Mouse (Mus musculus): Measurements from ENCODE around the gene Dzip1. TPM values are rescaled to one million over a fixed set of nuclear protein-coding genes. Genes with fewer than 3 reads are reported as not detected.

Dzip1 gene
- total RNA-seq, 2 experiments from 2014 or later: 4.0 to 5.4 TPM

DNA sequence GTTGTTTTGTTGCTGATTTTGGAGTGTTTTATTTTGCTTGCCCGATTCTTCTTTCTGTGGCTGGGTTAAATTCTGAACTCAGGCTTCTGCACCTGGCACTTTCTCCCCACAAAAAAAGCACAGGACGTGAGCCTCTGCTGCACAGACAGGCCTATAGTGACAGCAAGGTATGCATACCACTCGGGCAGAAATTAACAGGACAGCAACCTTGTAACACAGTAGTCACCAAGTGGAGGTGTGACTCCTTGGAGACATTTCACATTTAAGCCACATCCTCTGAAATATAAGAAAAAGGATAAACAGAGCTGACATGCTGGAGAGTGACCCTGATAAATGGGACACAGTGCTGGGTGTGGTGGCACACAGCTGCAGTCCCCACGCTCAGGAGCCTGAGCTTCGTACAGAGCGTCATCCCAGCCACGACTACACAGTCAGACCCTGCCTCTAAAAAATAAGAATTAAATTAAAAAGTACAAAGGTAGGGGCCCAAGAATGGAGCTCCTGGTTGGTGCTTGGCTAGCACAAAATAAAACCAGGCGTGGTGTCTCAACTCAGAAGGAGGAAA lies 86.6 kb downstream of the Dzip1 start:
- no peak for DNase-seq
- intact Hi-C loops (cut with DNase I): no loop called here

DNA sequence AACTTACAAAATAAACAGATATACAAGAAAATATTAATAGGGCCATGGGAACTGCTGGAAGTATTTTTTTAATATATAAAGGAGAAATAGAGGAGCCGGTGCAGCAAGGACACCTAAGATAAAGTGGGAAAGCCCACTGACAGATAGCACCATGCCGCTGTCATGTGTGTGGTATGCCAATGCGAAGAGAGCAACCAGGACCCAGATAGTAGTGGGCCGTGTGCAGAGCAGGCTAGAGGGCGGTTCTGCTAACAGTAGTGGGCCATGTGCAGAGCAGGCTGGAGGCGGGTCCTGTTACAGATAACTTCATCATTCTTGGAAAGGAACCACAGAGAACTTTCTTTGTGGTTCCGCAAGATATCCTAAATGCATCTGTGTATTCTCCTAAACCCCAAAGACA lies 88.5 kb downstream of the Dzip1 start:
- intact Hi-C loops (cut with DNase I): no loop called here
- DNase-seq: no peak

DNA sequence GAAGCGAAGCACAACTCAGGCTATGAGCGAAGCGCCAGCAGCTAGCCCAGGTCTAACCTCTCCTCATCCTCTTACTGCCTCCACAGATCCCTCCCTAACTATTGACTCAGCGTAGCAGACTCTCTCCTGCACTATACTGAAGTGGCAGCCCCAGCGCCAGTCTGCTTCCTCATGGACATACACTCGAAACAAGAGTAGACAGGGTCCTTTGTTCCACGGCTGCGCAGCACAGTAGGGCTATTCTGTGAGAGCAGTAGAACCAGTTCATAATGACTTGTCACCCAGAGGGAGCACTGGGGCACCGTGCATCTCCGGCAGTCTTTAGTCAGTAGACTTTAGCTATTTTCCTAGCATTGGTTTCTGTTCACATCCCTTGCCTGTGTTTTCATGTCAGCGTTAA lies 89.1 kb downstream of the Dzip1 start:
- DNase-seq: no peak
- intact Hi-C loops (cut with DNase I): no loop called here

DNA sequence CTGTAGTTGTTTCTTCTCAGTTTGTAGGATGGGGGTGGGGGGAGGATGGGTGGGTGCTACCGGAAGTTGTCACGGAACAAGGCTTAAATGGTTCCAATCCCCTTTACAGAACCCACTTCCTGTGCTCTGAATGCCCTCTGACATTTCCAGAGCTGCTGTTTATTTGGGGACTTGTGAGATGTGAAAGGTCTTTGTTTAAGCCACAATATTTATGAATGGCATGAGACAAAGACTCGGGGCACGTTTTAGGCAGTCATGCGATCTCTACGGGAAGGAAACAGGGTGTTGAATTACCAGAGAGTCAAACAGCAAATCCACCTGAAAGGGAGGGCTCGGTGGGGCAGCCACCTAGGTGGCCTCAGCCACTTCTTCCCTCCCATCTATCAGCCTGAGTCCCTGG lies 90.9 kb downstream of the Dzip1 start:
- no peak for DNase-seq

DNA sequence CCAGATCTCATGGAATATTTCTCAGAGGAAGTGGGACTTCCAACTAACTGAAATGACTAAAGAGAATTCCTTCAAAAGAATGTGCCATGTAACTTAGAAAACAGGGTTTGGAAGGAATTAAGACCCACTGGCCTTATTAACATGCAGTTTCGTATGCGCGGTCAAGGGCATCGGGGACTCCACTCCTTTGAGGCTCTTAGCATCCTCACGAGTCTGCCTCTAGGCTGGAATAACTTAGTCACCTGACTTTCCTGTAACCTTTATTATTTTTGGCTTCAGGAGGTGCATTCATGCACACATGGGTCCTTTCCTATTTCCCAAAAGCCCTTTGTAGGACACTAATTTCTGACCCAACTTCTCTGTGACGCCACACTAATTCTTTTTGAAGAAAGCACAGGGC lies 92.0 kb downstream of the Dzip1 start:
- intact Hi-C loops (cut with DNase I): no loop called here
- no peak for DNase-seq

More for the DNA sequence above, 90.9 kb downstream of the Dzip1 start:
- intact Hi-C loops (cut with DNase I): no loop called here

DNA sequence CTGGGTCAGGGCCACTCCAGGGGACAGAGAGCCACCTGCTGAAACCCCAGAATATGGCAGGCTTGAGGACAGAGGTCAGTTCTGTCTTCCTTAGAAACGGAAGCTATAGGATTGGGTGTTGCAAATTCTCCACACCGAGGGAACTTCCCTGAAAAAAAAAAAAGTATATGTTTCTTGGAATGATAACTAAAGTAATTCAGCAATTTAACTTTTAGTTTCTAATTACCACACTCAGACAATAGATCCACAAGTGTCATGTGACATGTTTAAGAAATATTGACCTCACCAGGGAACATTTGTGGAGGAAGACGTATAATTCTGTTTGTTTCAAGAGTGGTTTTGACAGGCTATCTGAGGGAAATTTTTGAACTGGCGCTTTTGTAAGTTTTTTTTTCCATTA lies 93.7 kb downstream of the Dzip1 start:
- no peak for DNase-seq
- intact Hi-C loops (cut with DNase I): no loop called here

DNA sequence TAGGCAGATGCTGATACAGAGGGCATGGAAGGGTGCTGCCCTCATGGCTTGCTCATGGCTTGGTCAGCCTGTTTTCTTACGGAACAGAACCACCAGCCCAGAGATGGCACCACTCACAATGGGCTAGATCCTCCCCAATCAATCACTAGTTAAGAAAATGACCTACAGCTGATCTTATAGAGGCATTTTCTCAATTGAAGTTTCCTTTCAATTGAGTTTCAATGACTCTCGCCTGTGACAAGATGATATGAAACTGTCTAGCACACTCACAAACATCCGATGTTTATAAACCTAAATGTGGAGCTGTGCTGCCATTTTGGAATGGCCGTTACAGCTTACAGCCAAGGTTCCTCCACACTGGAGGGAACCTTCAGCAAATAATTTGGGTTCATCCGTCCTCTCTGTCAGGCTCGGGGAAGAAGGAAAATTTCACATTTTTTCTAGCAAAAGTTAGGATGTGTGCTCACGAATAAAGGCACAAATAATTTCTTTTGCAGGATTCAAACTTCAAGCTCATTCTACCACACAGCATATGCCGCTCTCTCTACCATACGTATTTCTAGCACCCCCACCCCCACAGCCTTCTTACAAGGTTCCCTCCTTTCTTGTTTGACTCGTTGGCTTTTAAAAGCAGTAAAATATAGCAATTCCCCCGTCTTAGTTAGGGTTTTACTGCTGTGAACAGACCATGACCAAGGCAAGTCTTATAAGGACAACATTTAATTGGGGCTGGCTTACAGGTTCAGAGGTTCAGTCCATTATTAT lies 95.7 kb downstream of the Dzip1 start:
- DNase-seq: no peak
- intact Hi-C loops (cut with DNase I): no loop called here

DNA sequence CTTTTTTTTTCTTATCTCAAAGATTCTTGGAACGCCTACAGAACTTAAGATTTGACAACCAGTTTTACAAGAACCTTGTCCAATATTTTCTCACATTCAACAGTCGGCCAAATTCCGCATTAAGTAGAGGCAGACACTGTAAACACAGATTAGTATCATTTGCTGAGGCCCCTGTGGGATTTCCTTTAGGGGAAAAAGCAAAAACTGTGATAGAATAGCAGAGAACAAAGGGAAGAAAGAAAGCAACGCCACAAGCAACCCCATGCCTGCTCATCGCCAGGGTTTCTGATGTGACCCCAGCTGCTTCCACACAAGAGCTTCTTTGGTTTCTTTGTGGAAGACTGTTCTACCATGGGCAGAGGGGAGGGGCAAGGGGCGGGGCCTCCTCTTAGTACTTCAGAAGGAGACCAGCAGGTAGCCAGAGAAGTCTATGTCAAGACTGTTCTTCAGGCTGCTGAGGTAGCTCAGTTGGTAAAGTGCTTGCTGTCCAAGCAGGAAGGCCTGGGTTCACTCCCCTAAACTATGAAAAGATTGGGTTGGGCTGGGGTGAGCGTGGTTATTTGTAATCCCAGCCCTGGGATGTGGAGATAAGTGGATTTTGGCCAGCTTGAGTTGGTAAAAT lies 97.9 kb downstream of the Dzip1 start:
- intact Hi-C loops (cut with DNase I): no loop called here
- DNase-seq: no peak

DNA sequence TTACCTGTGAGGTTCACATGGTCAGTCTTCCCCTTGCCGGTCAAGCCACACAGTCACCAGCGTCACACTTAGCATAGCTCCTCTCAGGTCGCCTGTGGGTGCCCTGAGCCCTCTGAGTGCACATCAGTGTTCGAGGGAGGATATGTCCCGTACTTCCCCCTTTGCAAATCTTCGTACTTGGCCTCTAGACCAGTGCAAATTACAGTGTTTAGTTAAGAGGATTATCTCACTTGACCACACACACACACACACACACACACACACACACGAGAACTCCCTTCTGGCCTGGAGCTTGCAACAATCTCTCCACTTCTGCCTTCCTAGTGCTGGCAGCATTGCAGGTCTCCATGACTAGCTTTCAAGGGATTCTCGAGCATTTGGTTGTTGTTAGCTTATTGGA lies 98.9 kb downstream of the Dzip1 start:
- intact Hi-C loops (cut with DNase I): no loop called here
- no peak for DNase-seq

Other genes with a start within 250 kb of the Dzip1 start
- 1 to 10 TPM; 5.2 to 6.2 TPM for gene Abcc4, start 219.2 kb downstream of the Dzip1 start, total RNA-seq (2021)
- under 1 TPM in 1 of 2 experiments, not detected in 1; 0.60 TPM for gene Cldn10, start 137.6 kb downstream of the Dzip1 start, total RNA-seq (2021)
- gene Dnajc3, start 12.5 kb upstream of the Dzip1 start, total RNA-seq (2021): 10 to 100 TPM; 26.4 to 27.1 TPM
- gene Uggt2, start 174.0 kb upstream of the Dzip1 start, total RNA-seq (2021): 1 to 10 TPM; 6.5 to 7.5 TPM
- gene Hs6st3, start 212.9 kb upstream of the Dzip1 start, total RNA-seq (2021): under 1 TPM in 1 of 2 experiments, not detected in 1; 0.19 TPM

All from heart, postnatal 10 days (tissue).